Mouse (Mus musculus): ENCODE measurements around the gene B3galnt1. TPM values are rescaled to one million over a fixed set of nuclear protein-coding genes. Genes with fewer than 3 reads are reported as not detected.

The B3galnt1 gene
- polyA plus RNA-seq (2012; rRNA removed) = 1.7 and 1.9 TPM in 2 replicates

DNA sequence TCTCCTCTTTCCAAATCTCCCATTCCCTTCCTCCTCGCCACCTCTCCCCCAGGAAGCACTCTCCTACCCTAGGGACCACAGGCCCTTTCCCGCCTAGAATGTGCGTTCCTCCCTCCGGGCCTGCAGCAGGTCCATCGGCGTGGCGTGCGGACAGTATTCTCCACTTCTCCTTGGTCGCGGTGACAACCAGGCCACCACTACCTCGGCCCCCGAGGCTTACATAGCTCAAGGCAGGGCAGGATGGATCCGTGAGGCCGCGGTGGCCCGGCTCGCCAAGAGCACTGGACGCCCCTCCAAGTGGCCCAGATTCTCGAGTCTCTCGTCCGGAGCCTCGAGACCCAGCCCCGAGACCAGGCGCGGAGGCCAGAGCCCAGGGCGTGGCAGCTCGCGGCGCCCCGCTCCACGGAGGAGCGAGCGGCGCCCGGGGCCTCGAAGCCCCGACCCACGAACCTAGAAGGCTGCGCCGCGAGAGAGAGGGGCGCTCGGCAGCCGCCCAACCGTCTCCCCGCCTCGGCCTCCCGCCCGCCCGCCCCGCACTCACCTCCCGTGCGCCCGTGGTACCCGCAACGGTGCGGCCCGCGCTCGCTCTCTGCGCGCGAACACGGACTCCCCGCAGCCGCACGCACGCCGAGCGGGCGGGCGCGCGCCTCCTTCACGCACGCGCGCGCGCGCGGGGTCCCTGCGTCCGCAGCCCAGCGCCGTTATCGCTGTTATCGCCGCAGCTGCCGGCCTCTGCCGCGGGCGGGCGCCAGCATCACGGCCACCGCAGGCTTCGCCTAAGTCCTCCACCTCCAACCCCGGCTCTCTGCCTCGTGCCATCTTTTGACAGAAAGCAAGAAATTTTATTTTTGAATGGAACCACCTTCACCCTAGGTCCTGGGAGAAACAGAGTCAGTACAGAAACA, at the start of gene B3galnt1:
TSS of gene B3galnt1 (minus strand) at position 700 of the 905 bp plus-strand sequence.

Other genes starting within 250 kb of the B3galnt1 start
- gene Nmd3, start 123.0 kb upstream of the B3galnt1 start, polyA plus RNA-seq (2012; rRNA removed) = 21.3 and 22.0 TPM in 2 replicates

All from liver, embryonic 18 days (tissue).